Mouse (Mus musculus) urinary bladder, postnatal 0 days (tissue): ENCODE results near the gene Gm8857. TPM values are rescaled to one million over a fixed set of nuclear protein-coding genes. Genes with fewer than 3 reads are reported as not detected.

ENCODE experiments used
- polyA plus RNA-seq: library from polyadenylated mRNA; unstranded; fragments of >200 nt; fragmentation: Nextera tagmentation; extraction: Ambion mirVana; gene quantifications from 2 replicates; pipeline ENCODE4 v1.2.1, GENCODE M21; 2015

The Gm8857 gene
- polyA plus RNA-seq = not detected in 2 replicates

DNA sequence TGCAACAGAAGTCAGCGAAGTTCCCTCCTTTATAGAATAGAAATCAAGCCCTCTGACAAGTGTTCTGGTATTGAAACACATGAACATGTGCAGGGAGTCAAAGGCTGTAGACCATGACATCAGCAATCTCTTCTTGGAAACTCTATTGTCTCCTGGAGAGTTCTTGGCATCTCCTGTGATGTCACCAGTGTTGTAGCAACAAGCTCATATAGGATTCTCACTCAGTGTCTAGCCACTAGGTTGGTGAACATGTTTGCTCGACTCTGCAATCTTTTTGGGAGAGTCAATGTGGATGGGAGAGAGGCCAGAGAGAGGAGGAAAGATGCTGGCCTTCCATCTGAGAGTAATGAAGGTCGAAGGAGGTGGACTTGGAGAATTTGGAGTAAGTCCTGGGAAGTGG, at the start of gene Gm8857, which contains the start of gene Gm8871:
Gene Gm8857, plus strand, starts transcription at position 303 of the 400 bp plus-strand sequence.
Gene Gm8871, plus strand, starts transcription at position 301 of the 400 bp plus-strand sequence.

Other genes with a start within 250 kb of the Gm8857 start
- not detected in 2 replicates for gene Gm8871, start within 50 bp of the Gm8857 start, polyA plus RNA-seq
- gene Gm8879, start 179.8 kb downstream of the Gm8857 start, polyA plus RNA-seq = not detected in 2 replicates
- gene Gm5861, start 235.3 kb downstream of the Gm8857 start, polyA plus RNA-seq = not detected in 2 replicates